ENCODE assay signal across 10 mouse cellular contexts in genomic region chr3:60513337-60513736, GRCm38 (mm10). TPM values are rescaled to one million over a fixed set of nuclear protein-coding genes. Genes with fewer than 3 reads are reported as not detected.
DNase-seq lines count a peak whose midpoint lies in the region; ATAC-seq and TF ChIP-seq lines count a peak whose summit lies in the region.
"Had no signal": no experiment of that assay in that cellular context is flagged by ENCODE, and none has a peak within 500 bp of the region (broad histone marks: within the 10 kb centered on the region; RNA-seq: fewer than 3 reads in every experiment).

No protein-coding gene starts in this region.

- H3K9me3 ChIP-seq in forebrain, embryonic 14.5 days (replicated peaks; ENCODE audit: control insufficient read depth, low read length) = no peaks in the 10 kb centered on the region

- H3K4me3 ChIP-seq in left cerebral cortex, adult 2 months = no peak overlapping the region
- no peak overlapping the region for H3K4me3 ChIP-seq in forebrain, embryonic 14.5 days (ENCODE audit: low read depth, low read length)

- peak; percentile 20 to 62 for DNase-seq in adrenal gland, adult (ENCODE audit: inconsistent age in 2 of 2, low spot score in 1 of 2)
- no peak for DNase-seq in adrenal gland, postnatal 4 days (ENCODE audit: low spot score in 2 of 2)
- peak; percentile 24 for DNase-seq in left cerebral cortex, postnatal 4 days
- no peak for DNase-seq in left cerebral cortex, adult 2 months (ENCODE audit: extremely low spot score in 1 of 2, low spot score in 2 of 2)
- DNase-seq in NIH3T3 (ENCODE audit: low read depth) = peak; percentile 42
- DNase-seq in forebrain, embryonic 14.5 days (ENCODE audit: low spot score) = peak; percentile 58
- no peak for DNase-seq in c-Kit-positive CD71-positive TER-119-positive erythroid progenitor cells, embryonic 14.5 days (ENCODE audit: low spot score)
- DNase-seq in urinary bladder, postnatal 4 days (ENCODE audit: low spot score in 2 of 2) = no peak
- DNase-seq: kidney, adult 2 months; lung, postnatal 4 days had no signal

- H3K36me3 ChIP-seq in forebrain, embryonic 14.5 days (ENCODE audit: control insufficient read depth, insufficient read depth, low read length) = no peaks in the 10 kb centered on the region

- H3K4me2 ChIP-seq in forebrain, embryonic 14.5 days (ENCODE audit: low read length) = no peak overlapping the region

- WGBS in forebrain, embryonic 14.5 days = 10% methylated on average over 7 of the region's 7 CpGs

- H3K4me1 ChIP-seq in forebrain, embryonic 14.5 days (ENCODE audit: control insufficient read depth, insufficient read depth, low read length) = peaks cover 8% of the 10 kb centered on the region

- H3K27ac ChIP-seq in left cerebral cortex, adult 2 months = no peak overlapping the region
- H3K27ac ChIP-seq in forebrain, embryonic 14.5 days (ENCODE audit: low read depth, low read length) = no peak overlapping the region

- H3K9ac ChIP-seq in forebrain, embryonic 14.5 days (ENCODE audit: low read length) = no peak overlapping the region

- ATAC-seq in forebrain, embryonic 14.5 days = peak; percentile 81

- TF ChIP-seq CTCF in left cerebral cortex, adult 2 months (IDR thresholded peaks at IDR 0.05) = no peak

- no peaks in the 10 kb centered on the region for H3K27me3 ChIP-seq in forebrain, embryonic 14.5 days (replicated peaks; ENCODE audit: control insufficient read depth, insufficient read depth, low read length)

- intact Hi-C loops in left cerebral cortex, postnatal 4 days (cut with DNase I) = no loop called here
- intact Hi-C loops in left cerebral cortex, adult 2 months (cut with DNase I) = no loop called here

RNA-seq across cellular contexts. Expression of gene Mbnl1, which starts 40.7 kb away (rescaled TPM):
- total RNA-seq in adrenal gland, postnatal 4 days (2021) = 100 to 1,000 TPM; 374 to 436 TPM
- total RNA-seq in left cerebral cortex, postnatal 4 days (2021) = 10 to 100 TPM; 70.8 to 76.0 TPM
- 100 to 1,000 TPM; 142 to 145 TPM for total RNA-seq in left cerebral cortex, adult 2 months (2021)
- polyA plus RNA-seq in forebrain, embryonic 14.5 days (2014; fragmentation: Nextera tagmentation; extraction: Ambion mirVana) = 43.9 and 56.0 TPM in 2 replicates

Comparison
In these comparisons a context has a peak if more than half of its experiments do, and no peak if none do; other contexts are left out.
1. DNase-seq: peak in adrenal gland, adult (2 of 2), left cerebral cortex, postnatal 4 days (single experiment), NIH3T3 (single experiment) and forebrain, embryonic 14.5 days (single experiment); none in adrenal gland, postnatal 4 days (0 of 2), left cerebral cortex, adult 2 months (0 of 2), c-Kit-positive CD71-positive TER-119-positive erythroid progenitor cells, embryonic 14.5 days (single experiment) and urinary bladder, postnatal 4 days (0 of 2).